Mouse (Mus musculus) ES-Bruce4 (cell line): ENCODE measurements around the gene Sgpp1.

Experiments
- CTCF ChIP-seq: IDR thresholded peaks from one replicate; pipeline ENCODE4 v1.8.1; 2011; ENCODE audit warnings: low read depth, low read length
- EP300 ChIP-seq: IDR thresholded peaks from 2 replicates; pipeline ENCODE4 v1.6.1; 2011; ENCODE audit warnings: low read depth, low read length; ENCODE audit not compliant: insufficient read depth
- POLR2A ChIP-seq: IDR thresholded peaks from one replicate; pipeline ENCODE4 v1.8.1; 2011; ENCODE audit warnings: low read length; ENCODE audit not compliant: insufficient read depth

DNA sequence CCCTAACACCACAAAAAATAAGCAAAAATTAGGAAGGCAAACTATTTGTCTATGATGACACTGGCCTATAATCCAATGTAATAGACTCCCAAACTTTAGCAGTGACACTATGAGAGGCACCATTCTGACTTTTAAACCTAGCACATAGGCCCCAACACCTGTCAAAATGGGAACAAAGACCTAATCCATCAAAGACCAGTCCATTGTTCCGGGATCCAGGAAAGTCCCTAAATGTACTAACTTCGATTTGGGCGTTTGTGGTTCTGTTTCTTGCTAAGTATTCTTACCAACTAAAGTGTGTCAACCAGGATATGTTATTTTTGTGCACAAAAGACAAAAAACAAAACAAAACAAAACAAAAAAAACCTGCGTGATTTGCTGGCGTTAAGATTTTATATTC, 6.6 kb upstream of the Sgpp1 start:
- TF ChIP-seq CTCF (no peak), POLR2A (no peak), EP300 (no peak)
